Mouse (Mus musculus) adrenal gland, postnatal 25 days (tissue): ENCODE measurements around the gene Cyb5d2. TPM values are rescaled to one million over a fixed set of nuclear protein-coding genes. Genes with fewer than 3 reads are reported as not detected.
"Not testable (repeated sequence)": the region's sequence is repeated elsewhere in the genome, so short reads cannot be mapped to it uniquely, and the experiment has no call there.

Experiments
- DNase-seq: peaks from one replicate; pipeline ENCODE4 v3.0.0; 2021; ENCODE audit warnings: mixed read lengths
- total RNA-seq: library from RNA; stranded (reverse); gene quantifications from 2 replicates; pipeline ENCODE4 v1.2.3, GENCODE M21; 2021

The Cyb5d2 gene
- total RNA-seq, 1 experiment from 2014 or later = 23.0 TPM

DNA sequence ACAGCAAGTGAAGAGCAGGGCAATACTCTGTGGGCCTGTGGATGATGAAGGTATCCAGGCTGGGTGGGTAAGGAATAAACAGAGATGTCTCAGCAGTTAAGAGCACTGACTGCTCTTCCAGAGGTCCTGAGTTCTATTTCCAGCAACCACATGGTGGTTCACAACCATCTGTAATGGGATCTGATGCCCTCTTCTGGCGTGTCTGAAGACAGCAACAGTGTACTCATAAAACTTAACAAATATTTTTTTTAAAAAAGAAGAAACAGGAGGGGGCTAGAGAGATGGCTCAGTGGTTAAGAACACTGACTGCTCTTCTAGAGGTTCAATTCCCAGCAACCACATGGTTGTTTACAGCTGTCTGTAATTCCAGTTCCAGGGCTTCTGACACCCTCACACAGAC, 23.3 kb downstream of the Cyb5d2 start:
- not testable (repeated sequence) for DNase-seq

DNA sequence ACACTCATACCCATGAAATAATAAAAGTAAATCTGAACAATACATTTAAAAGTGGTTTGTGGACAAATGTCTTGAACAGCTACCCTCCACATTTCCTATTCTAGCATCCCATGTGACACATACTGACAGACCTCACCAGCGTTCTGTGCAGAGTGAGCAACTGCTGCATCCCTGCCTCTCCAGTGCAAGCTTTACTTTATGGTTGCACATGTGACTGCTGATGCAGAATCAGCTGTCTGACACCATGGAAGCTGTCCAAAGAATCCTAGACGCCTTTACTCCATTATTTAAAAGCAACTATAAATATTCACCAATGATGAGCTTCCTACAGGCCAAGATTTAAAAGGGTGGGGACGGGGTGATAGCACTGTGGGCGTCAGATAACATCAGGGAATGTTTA, 24.5 kb downstream of the Cyb5d2 start:
- no peak for DNase-seq

DNA sequence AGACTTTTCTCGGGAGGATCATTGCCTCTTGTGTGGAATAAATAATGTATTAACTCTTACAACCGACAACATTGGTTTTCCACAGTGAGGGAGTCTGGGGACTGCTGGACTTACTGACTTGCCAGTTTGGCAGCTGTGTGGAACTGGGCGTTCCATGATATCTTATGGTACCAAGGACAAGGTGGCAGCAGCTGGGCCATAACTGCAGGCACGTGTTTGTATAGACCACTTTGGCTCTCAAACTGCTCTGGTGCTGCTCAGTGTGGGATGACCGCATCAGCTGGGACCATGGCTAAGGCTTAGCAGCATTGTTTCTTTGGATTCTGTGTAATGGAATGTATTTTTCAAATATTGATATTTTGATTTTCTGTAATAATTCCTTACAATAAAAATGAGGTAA, 25.1 kb downstream of the Cyb5d2 start:
- DNase-seq = no peak

DNA sequence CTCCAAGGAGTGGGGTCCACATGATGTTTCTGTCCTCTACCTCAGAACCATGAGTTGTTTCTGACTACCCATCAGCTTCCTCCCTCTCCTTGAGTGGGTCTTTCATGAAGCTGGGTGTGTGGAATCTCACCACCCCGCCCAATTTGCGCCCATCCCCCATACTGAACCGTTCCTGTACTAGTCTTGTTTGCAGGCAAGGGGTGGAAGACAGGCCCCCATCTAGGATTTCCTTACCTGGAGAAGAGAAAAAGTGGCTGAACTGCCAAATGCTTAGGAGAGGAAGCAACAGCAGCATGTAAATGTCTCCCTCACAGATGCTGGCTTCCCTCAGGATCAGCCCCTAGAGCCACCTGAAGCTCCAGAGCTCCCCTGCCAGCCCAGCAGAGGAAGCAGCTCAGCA, 25.6 kb downstream of the Cyb5d2 start:
- DNase-seq = no peak

DNA sequence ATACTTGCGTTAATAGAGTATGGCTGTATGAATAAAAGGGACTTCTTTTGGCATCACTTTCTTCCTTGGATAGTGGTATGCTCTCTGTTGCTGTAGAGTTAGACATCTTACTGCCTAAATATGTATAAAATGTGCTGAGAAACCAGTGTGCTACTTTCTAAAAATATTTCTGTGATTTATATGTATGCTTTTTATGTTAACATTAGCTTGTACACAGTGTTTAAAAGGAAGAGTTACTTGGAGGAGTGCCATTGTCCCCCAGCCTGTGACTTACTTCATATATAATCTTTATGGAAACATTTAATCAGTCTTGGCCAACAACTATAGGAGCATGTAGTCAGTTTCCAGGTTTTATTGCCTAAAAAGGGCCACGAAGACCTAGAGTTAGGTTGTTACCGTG, 26.9 kb downstream of the Cyb5d2 start:
- DNase-seq = no peak

DNA sequence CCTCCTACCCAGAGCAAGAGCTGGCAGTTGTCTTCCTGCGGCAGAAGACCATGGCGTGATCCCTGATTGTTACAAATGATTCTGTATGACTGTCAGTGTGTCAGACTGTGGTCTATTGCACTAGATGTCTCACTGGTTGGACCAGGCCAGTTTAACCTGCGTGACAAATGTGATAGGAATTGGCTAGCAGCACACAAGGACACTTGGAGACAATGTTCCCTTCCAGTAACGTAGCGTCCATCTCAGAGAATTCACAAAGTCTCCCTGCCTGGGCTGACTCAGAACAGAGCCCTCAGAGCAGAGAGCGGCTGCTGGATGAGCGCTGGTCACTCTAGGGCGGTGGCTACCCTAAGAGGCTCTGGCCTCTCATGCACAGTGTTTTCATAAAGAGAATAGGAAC, 28.2 kb downstream of the Cyb5d2 start:
- DNase-seq = peak; percentile 46

DNA sequence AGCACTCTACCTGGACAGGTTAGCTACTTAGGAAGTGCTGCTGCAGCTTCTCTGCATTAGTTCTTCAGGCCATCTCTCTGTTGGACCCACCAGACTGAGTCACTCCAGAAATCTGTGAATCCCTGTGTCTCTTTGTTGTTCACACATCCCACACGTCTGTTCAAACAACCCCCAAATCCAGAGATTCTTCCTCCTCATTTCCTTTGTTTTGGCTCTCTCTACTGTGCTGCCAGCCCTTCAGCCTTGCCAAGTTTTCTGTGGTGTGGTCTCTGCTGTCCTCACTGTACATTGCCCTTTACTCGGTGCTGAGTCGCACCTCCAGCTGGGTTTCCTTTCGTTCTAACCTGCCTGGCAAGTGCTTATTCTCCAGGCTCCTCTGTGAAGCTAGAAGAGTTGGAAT, 31.7 kb downstream of the Cyb5d2 start:
- DNase-seq = no peak

DNA sequence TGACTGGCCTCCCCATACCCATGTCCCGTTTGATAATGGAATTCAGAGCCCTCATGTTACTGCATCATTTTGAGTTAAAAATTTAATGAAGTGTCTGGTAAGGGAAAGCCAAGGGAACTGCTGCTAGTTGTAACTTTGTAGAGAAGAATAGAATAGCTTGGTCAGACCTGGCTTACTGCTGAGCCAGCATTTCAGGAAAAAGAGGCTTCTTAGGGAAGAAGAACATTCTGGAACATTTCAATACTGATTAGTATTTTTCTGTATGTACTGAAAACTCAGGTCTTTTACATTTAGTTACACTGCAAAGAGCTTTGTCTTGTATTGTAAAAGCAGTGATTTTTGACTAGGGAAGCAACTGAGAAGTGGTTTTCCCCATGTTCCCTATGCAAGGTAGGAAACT, 35.2 kb downstream of the Cyb5d2 start:
- no peak for DNase-seq

DNA sequence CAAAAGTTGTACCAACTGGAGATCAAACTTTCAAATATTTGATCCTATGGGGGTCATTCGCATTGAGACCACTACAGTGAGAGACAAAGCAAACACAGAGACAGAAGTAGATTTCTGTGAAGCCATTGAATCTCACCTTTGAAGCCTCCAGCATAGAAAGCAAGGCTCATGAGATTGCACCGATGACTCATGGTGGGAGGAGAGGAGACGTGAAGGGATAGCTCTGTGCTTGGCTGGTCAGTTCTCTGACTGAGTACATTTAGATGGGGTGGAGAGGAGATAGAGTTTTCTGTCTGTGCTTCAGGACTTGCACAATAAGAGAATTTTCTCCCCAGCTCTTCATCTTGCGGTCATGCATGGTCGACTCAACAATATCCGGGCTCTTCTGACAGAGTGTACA, 36.4 kb downstream of the Cyb5d2 start:
- DNase-seq = no peak

DNA sequence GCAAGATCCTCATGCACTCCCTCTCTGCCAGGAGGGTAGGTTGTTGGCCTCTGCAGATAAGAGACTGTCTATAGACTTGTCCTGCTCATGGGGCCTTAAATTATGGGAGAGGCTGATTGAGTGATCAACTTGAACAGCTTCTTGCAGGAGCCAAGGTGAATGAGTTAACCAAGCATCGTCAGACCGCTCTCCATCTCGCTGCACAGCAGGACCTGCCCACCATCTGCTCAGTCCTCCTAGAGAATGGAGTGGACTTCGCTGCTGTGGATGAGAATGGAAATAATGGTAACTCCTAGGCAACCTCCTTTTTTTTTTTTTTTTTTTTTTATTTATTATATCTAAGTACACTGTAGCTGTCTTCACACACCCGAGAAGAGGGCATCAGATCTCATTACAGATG, 37.6 kb downstream of the Cyb5d2 start:
- no peak for DNase-seq

DNA sequence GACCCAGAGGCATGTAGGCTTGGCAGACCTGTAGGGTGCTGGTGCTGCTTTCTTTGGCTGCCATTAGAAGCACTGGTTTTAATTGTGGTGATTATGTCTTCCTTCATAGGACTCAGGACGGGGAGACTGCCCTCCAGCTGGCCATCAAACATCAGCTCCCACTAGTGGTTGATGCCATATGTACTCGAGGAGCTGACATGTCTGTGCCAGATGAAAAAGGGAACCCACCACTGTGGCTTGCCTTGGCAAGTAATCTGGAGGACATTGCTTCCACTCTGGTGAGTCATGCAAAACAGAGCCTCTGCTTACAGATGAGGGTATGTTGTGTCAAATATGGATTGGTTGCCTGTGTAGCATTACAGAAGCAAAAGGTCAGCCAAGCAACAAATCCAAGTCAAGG, 44.0 kb downstream of the Cyb5d2 start:
- DNase-seq = peak; percentile 21

DNA sequence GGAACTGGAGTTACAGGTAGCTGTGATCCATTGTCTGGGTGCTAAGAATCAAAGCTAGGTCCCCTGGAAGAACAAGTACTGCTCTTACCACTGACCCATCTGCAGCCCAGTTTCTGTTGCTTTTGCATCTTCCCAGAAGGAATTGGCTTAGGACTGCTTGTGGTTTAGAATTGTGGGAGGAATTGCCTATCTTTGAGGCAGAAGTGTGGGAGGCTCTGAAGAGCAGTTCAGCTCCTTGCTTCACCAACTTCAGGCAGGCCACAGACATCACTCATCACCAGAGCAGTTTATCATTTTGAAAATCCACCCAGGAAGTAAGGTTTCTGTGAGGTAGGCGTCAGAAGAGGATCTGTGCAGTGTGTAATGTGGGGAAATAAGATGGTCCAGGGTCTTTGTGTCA, 56.9 kb downstream of the Cyb5d2 start:
- no peak for DNase-seq

DNA sequence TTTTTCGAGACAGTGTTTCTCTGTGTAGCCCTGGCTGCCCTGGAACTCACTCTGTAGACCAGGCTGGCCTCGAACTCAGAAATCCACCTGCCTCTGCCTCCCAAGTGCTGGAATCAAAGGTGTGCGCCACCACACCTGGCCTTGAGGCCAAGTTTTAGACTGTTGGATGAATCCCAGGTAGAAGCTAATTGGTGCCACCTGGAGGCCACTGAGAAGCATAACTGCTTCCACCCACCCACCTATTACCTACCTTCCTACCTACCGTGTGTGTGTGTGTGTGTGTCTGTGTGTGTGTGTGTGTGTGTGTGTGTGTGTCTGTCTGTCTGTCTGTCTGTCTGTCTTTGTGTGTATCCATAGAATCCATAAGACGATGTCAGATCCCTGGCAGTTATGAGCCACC, 58.4 kb downstream of the Cyb5d2 start:
- DNase-seq = not testable (repeated sequence)

DNA sequence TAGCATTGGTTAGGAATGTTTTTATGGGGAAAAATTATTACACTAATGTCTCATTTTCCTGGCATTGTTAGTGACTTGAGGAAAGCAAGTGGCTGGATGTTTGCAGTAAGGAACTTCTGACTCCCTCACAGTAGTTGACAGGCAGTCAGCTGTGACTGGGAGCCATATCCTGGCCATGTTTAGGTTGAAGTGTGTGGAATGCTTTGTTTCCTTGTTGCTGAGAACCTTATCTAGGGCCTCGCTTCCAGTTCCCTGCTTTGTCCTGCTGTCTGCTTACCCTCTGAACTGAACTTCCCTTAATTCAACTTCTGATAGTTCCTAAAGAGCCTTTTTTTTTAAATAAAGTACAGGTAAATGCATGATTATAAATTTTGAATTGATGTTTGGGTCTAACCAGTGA, 59.6 kb downstream of the Cyb5d2 start:
- no peak for DNase-seq

DNA sequence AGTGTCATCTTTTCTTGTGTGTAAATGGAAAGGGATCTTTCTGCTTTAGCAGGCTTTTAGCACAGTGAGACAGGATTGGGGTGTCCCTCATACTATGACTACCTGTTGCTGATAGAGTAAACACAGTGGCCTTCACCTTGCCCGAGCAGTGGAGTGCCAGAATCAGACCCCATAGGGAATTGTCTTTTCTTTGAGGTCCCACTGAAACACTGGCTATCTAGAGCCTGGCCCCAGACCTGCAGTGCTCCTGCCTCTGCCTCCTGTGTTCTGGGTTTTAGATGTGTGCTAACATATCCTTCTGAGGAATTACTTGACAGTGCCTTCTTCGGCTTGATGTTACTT, 60.5 kb downstream of the Cyb5d2 start:
- DNase-seq = no peak

DNA sequence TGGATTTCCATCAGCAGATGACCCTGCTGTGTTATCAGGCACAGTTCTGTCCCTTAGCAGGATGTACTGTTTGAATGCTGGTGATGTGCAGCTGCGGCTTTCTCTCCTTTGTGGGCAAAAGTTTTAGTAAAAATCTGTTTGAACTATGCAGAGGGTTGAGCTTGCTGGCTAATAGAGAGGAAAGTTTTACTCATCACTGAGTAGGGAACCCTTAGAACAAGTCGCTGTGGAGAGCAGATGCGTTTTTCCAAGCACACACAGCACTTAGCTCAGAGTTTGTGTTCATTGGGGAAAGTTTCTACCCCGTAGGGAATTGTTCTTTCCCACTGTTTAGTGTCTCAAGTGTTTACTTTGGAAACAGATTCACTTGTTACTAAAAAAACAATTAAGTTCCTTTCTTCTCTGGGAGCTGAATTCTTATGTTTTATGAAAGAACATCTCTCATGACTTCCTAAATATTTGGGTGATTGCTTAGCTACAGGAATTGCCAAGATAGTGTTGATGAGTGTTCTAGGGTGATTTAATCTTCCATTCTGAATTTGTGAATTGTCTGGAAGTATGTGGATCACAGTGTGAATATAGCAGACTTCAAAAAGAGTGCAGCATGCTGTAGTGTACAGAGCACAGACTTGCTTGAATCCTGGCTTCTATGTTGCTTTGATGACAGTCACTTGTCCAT, 61.0 kb downstream of the Cyb5d2 start:
- no peak for DNase-seq

DNA sequence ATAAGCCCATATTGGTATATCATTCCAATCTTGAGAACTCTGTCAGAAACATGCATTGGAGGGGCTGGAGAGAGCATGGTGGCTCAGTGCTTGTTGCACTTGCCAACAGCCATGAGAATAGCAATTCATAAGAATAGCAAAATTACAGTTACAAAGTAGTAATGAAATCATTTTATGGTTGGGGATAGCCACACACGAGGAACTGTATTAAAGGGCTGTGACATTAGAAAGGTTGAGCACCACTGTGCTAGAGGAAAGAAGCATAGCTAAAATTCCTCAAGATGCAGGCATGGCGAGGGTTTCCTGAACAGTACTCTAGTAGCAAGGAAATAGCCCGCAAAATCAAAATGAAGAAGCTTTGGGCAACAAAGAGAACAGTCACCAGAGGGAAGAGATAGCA, 62.2 kb downstream of the Cyb5d2 start:
- no peak for DNase-seq

Other genes starting within 250 kb of the Cyb5d2 start
- 0.24 TPM in 1 of 2 replicates, not detected in the other for gene Spns3, start 245.6 kb downstream of the Cyb5d2 start, total RNA-seq
- 47.8 and 49.2 TPM in 2 replicates for gene Ube2g1, start 188.9 kb downstream of the Cyb5d2 start, total RNA-seq
- gene Ankfy1, start 106.1 kb downstream of the Cyb5d2 start, total RNA-seq = 42.1 and 49.1 TPM in 2 replicates
- gene Zzef1, start 84 bp upstream of the Cyb5d2 start, total RNA-seq = 37.4 and 44.1 TPM in 2 replicates
- gene Atp2a3, start 165.0 kb upstream of the Cyb5d2 start, total RNA-seq = 5.4 and 6.3 TPM in 2 replicates
- gene P2rx1, start 203.0 kb upstream of the Cyb5d2 start, total RNA-seq = 0.15 TPM in 1 of 2 replicates, not detected in the other
- gene Camkk1, start 222.9 kb upstream of the Cyb5d2 start, total RNA-seq = 2.6 and 3.1 TPM in 2 replicates